Mouse (Mus musculus) Patski (cell line): ENCODE measurements around the gene A2ml1. TPM values are rescaled to one million over a fixed set of nuclear protein-coding genes. Genes with fewer than 3 reads are reported as not detected.
"Not testable (repeated sequence)": the region's sequence is repeated elsewhere in the genome, so short reads cannot be mapped to it uniquely, and the experiment has no call there.

Experiments used
- ATAC-seq: fragments of 100-300 bp; one replicate; pipeline ENCODE4 v1.8.0; 2021
- CTCF ChIA-PET: fragments of 350-600 bp; sonication (Branson Sonifier 250); formaldehyde crosslinking; loops from one replicate; lab custom pipeline; 2022; ENCODE audit warnings: inconsistent platforms; lab: Charles Lee
- POLR2A ChIA-PET: fragments of 350-600 bp; sonication (Branson Sonifier 250); formaldehyde crosslinking; loops from one replicate; lab custom pipeline; 2022; ENCODE audit warnings: antibody characterized with exemption, inconsistent platforms; lab: Charles Lee
- DNase-seq: peaks from one replicate; pipeline ENCODE4 v3.0.0-alpha.2; 2011; ENCODE audit warnings: low read depth, low spot score
- H3K27me3 ChIP-seq: fragments of 371-371 bp; one replicate; pipeline ENCODE4 v1.5.1; 2021
- CTCF ChIP-seq: fragments of 100-300 bp; IDR thresholded peaks from one replicate; pipeline ENCODE4 v1.5.1; 2021
- in situ Hi-C: fragments of 300-500 bp; cut with MboI; formaldehyde crosslinking; loops from 3 replicates; pipeline ENCODE4 v1.11.1; 2018; ENCODE audit warnings: low pct_unique_long_range_greater_than_20kb, mixed read lengths
- polyA plus RNA-seq: library from polyadenylated mRNA; unstranded; gene quantifications from one replicate; pipeline ENCODE4 v1.2.3, GENCODE M21; 2021

The A2ml1 gene
- 0.12 TPM for polyA plus RNA-seq

DNA sequence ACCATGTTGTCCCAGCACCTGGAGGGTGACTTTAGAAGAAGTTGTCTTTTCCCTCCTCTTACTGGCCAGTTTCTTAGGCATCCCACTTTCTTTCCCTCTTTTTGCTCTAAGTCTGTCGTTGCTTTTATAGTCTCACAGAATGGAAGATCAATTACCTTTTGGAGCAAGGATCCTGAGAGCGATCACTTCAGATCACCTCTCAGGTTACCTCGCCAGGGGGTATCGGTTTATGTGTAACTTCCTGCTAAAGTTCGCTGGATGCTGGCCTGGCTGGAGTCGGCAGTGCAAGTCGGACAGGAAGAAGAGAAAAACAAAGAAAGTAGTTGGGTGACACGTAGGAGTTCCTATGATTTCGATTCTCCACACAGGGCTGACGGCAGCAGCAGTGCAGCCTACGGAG lies at the start of gene A2ml1:
A2ml1 (minus strand) TSS at position 101 of the 400 bp plus-strand sequence.
- H3K27me3 ChIP-seq = peaks cover 9% of the 10 kb centered on the region
- no peak for ATAC-seq
- in situ Hi-C loops = no loop called here
- TF ChIP-seq CTCF = no peak
- ChIA-PET CTCF (no interaction called here), POLR2A (no interaction called here)
- DNase-seq = no peak

DNA sequence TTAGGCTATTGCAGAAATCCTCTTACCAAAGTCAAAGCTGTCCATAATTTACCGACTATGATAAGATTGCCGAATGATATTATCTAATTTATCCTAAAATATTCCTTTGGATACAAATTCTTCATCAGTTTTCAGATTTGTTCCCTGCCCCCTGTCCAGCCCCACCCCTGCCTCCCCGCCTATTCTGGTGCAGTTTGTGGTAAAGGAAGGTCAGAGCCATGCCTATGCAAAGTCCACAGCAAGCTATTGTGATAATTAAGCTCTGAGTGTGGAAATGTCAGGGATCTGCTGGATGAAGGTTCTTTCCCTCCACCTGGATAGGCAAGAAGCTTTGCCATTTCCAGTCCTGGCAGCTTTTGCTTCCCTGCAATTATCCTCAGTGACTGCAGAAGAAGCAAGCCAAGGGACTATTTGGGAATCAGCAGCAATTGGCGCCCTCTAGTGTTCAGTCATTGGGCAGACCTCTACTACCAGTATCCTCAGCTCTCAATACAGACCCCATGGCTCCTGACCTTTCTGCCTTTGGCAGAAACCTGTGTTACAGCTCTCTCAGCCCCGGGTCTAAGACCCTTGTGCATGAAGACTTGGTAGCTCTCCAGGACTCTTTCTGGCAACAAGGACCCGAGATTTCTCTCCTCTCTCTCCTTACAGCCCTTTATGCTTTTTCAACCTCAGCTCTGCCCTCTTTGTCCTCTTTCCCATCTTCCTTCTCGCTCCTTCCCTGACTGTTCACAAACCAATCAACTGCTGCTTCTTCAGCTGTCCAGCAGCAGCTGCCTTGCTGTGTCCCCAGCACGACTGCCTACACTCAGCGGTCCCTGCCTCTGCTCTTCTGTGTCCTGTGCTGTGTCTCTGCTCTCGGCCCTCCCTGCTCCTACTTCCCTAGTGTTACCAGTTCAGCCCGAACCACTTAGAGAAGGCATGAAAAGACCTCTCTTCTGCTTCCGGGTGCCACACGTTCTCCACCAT lies 48.6 kb upstream of the A2ml1 start:
- H3K27me3 ChIP-seq, POLR2A ChIA-PET, DNase-seq: not testable (repeated sequence)
- CTCF ChIA-PET = interaction anchor here (1.6 kb wide), 1 partner anchor 127 kb away, joined by 4 read pairs; no protein-coding TSS in a partner anchor
- in situ Hi-C loops = loop anchor here (5.0 kb wide), 2 partner anchors 122 to 162 kb away; no protein-coding TSS in a partner anchor
- ATAC-seq = peak; percentile 67

DNA sequence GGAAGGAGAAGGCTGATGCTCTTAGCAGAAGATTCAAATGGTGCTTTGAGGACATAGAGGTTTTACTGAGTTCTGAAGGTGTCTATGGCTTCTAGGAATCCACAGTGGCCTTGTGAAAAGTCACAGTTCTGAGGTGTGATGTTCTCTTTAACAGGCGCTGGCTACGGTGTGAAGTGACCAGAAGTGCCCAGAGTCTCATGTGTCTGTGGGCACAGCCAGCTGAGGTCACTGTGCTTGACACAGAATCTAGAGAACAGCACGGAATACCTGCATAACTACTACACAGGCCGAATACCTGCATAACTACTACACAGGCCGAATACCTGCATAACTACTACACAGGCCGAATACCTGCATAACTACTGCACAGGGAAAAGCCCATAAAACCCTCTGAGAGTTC lies 43.8 kb upstream of the A2ml1 start:
- ATAC-seq, POLR2A ChIA-PET, H3K27me3 ChIP-seq, CTCF ChIA-PET, DNase-seq: not testable (repeated sequence)
- in situ Hi-C loops = loop anchor here (5.0 kb wide), 1 partner anchor 167 kb away; no protein-coding TSS in a partner anchor

DNA sequence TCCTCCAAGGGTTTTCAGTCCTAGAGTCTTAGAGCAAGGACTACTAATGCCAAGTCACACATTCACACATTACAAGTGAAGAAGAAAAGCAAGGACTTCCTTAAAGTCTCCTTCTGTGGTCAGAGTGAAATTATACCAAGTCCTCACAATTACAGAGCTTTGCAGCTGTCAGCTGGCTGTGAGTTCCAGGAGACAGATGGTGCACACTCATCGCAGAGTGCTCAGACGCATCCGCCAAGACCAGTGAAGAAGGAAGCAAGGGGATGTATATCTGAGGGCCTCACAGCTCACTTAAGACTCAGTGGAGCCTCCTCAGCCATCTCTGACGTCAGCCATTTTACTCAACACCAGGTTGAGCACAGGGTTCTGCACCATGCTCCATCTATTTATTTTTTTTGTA lies 43.0 kb upstream of the A2ml1 start:
- no peak for TF ChIP-seq CTCF
- ATAC-seq (no peak), DNase-seq (no peak)
- in situ Hi-C loops = no loop called here
- H3K27me3 ChIP-seq = no peaks in the 10 kb centered on the region
- ChIA-PET POLR2A (no interaction called here), CTCF (no interaction called here)

DNA sequence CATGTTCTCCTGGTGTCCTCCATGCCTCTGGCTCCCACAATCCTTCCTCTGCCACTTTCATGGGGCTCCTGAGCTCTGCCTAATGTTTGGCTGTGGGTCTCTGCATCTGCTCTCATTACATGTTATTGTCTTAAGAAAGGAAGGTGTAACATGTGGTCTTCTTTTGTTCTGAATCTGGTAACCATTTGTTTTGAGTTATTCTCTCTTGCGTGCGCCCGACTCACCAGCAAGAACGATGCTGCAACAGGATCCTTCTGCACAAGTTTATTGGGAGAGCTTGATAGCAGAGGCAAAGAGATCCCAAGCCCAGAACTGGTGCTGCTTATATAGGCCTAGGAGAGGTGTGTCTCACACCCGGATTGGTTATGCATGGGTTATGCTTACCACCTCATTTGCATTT lies 42.0 kb upstream of the A2ml1 start, which contains the start of gene Klrb1a:
Klrb1a (minus strand) TSS at position 101 of the 400 bp plus-strand sequence.
- in situ Hi-C loops, DNase-seq, H3K27me3 ChIP-seq, POLR2A ChIA-PET, ATAC-seq: not testable (repeated sequence)
- CTCF ChIA-PET = interaction anchor here (1.0 kb wide), 1 partner anchor 19 kb away, joined by 3 read pairs; no protein-coding TSS in a partner anchor

DNA sequence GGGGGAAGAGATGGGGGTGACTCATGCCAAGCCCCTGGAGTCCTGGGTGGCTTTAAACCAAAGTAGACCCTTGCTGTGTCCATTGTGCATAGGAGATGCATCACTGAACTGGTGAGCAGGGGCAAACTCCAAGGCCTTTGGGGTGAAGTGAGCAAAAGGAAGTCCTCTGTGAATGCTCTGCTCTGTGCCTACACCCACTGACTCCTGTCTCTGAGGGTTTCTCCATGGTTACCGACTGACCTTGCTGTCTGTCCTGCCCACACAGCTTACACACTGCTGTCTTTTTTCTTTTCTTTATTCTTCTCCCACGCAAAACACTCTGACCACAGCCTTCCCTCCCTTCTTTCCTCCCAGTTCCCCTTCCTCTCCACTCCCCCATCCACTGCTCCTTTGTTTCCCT lies 41.3 kb upstream of the A2ml1 start:
- no peaks in the 10 kb centered on the region for H3K27me3 ChIP-seq
- DNase-seq (no peak), ATAC-seq (no peak)
- ChIA-PET CTCF (interaction anchor here (1.0 kb wide), 1 partner anchor 18 kb away, joined by 3 read pairs; no protein-coding TSS in a partner anchor), POLR2A (no interaction called here)
- in situ Hi-C loops = no loop called here
- no peak for TF ChIP-seq CTCF

DNA sequence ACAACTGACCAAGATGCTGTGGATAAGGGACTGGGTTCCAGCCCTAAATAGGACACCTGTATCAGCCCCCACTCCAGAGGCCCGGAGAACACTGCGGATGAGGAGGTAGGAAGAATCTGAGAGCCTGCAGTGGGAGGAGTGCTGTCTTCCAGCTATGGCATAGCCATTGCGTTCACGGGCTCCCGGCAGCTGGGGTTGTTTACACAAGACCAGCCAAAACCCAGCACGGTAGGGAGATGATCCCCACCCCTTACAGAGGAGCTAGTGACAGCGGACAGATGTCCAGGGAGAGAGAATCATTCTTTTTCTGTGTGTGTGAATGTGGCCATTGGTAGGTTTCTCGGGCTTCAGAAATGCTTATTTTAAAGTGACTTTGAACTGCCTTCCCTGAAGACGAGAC lies 24.9 kb upstream of the A2ml1 start:
- ATAC-seq (no peak), DNase-seq (no peak)
- ChIA-PET POLR2A (no interaction called here), CTCF (no interaction called here)
- in situ Hi-C loops = no loop called here
- no peak for TF ChIP-seq CTCF
- H3K27me3 ChIP-seq = no peaks in the 10 kb centered on the region

DNA sequence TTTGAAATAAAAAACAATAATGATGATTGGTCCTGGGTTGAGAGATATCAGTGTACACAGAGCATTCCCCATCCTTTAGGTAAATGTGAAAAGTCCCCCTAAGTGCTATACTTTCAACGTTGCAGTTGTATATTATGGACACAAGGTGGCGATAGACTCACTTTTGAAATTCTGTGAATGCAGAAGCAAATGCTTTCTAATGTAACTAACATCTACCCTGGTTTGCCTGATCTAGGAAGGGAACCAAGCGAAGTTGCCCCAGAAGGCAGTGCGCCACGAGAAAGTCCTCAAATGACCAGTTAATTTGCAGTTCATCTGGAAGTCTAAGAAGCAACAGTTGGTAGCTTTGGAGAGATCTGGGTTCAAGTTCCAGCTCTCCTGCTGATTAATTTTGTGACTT lies 23.1 kb upstream of the A2ml1 start:
- POLR2A ChIA-PET = no interaction called here

DNA sequence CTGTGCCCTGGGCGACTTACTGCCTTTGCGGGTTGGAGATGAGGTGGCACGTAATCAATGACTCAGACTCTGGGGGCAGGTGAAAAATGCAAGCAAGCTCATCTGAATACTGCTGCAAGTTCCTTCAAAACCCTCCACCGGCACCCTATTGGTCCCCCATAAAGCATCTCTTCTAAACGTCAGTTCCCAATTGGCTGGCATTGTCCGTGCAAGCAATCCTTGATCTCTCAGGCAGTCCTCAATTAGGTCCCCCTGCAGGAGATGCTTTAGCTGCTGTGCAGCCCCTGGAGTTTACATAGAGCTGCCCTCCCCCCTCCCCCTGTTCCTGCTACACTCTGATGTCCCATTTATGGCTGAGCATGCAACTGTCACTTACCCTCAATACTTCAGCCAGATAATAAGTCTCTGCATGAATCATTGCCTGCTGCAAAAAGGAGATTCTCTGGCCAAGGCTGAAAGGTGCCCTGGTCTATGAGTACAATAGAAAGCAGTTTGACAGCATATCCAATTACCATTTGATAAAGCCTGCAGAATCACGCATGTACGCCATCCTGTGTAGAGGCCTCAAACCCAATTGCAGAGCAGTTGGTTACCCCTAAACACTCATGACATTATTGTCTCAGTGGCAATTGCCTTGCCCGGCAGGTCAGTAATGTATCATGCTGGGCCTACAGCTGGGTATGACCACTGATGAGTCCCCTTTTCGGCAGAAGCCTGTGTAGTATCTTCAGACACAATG lies 21.2 kb upstream of the A2ml1 start:
- peaks cover 3% of the 10 kb centered on the region for H3K27me3 ChIP-seq
- no peak for TF ChIP-seq CTCF
- no peak for ATAC-seq
- no peak for DNase-seq
- POLR2A ChIA-PET = no interaction called here
- in situ Hi-C loops = no loop called here
- CTCF ChIA-PET = no interaction called here

More for the DNA sequence above, 23.1 kb upstream of the A2ml1 start:
- H3K27me3 ChIP-seq = peaks cover 3% of the 10 kb centered on the region
- in situ Hi-C loops = no loop called here
- CTCF ChIA-PET = interaction anchor here (0.8 to 1.0 kb wide), 3 partner anchors 15 to 34 kb away, joined by 3 read pairs; partner anchors contain the start of gene Klrb1a
- peak; percentile 63 for TF ChIP-seq CTCF
- DNase-seq (no peak), ATAC-seq (no peak)

DNA sequence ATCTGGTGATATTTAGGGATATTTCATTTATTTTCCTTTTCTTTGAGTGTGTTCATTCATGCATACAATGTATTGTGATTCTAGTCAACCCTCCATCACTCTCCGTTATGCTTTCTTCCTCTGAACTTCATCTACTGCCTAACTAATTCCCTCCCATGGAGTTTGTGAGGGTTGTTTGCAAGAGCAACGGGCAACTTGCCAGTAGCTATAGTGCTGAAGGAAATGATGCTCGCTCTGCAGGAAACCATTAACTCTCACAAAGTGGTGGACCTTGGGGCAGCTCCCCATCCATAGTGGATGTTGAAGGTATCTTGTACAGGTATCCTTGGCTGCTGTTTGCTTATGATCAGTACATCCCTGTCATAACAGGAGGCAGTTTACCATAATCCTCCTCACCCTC lies 20.6 kb upstream of the A2ml1 start:
- in situ Hi-C loops = no loop called here
- no peak for ATAC-seq
- ChIA-PET CTCF (no interaction called here), POLR2A (no interaction called here)
- no peak for DNase-seq
- no peak for TF ChIP-seq CTCF
- peaks cover 3% of the 10 kb centered on the region for H3K27me3 ChIP-seq
